Mouse (Mus musculus) hindbrain, embryonic 16.5 days (tissue): ENCODE measurements around the gene Klra17. TPM values are rescaled to one million over a fixed set of nuclear protein-coding genes. Genes with fewer than 3 reads are reported as not detected.
"Not testable (repeated sequence)": the region's sequence is repeated elsewhere in the genome, so short reads cannot be mapped to it uniquely, and the experiment has no call there.

Experiments
- ATAC-seq: fragments of 200-750 bp; cut with Nextera tagmentation; 2 replicates; pipeline ENCODE4 v1.8.0; 2017; ENCODE audit warnings: moderate TSS enrichment, moderate library complexity
- H3K27ac ChIP-seq: fragments of 300-500 bp; sonication (generic); 2 replicates; pipeline ENCODE4 v1.5.1; 2014; ENCODE audit warnings: low read depth, mild to moderate bottlenecking, control low read depth, low read length, moderate library complexity
- H3K27me3 ChIP-seq: fragments of 300-500 bp; sonication (generic); replicated peaks from 2 replicates; pipeline ENCODE4 v1.6.1; 2014; ENCODE audit warnings: low read length; ENCODE audit not compliant: control insufficient read depth, insufficient read depth
- H3K36me3 ChIP-seq: fragments of 300-500 bp; sonication (generic); 2 replicates; pipeline ENCODE4 v1.6.1; 2014; ENCODE audit warnings: mild to moderate bottlenecking, low read length, moderate library complexity, mixed read lengths; ENCODE audit not compliant: control insufficient read depth, insufficient read depth
- H3K4me1 ChIP-seq: fragments of 300-500 bp; sonication (generic); 2 replicates; pipeline ENCODE4 v1.6.1; 2014; ENCODE audit warnings: low read depth, low read length; ENCODE audit not compliant: control insufficient read depth, insufficient read depth
- H3K4me2 ChIP-seq: fragments of 300-500 bp; sonication (generic); 2 replicates; pipeline ENCODE4 v1.6.1; 2014; ENCODE audit warnings: mild to moderate bottlenecking, low read length, control low read depth, moderate library complexity
- H3K4me3 ChIP-seq: fragments of 300-500 bp; sonication (generic); 2 replicates; pipeline ENCODE4 v1.5.1; 2014; ENCODE audit warnings: mild to moderate bottlenecking, low read length, control low read depth, moderate library complexity
- H3K9ac ChIP-seq: fragments of 300-500 bp; sonication (generic); 2 replicates; pipeline ENCODE4 v1.6.1; 2014; ENCODE audit warnings: low read depth, mild to moderate bottlenecking, control low read depth, low read length, moderate library complexity
- H3K9me3 ChIP-seq: fragments of 300-500 bp; sonication (generic); 2 replicates; pipeline ENCODE4 v1.6.1; 2014; ENCODE audit warnings: mild to moderate bottlenecking, low read length, moderate library complexity; ENCODE audit not compliant: control insufficient read depth
- WGBS: fragments of 180-500 bp; shearing (Covaris S2); extraction: QIAGEN DNeasy Blood & Tissue Kit; methylation state at CpG from one replicate; pipeline ENCODE4 v1.1.7; 2014; 5-methylcytosine and 5-hydroxymethylcytosine counted together
- polyA plus RNA-seq: library from polyadenylated mRNA; unstranded; fragments of >200 nt; fragmentation: Nextera tagmentation; extraction: Ambion mirVana; gene quantifications from 2 replicates; pipeline ENCODE4 v1.2.1, GENCODE M21; 2015

The Klra17 gene
- polyA plus RNA-seq, result not detected in 2 replicates

DNA sequence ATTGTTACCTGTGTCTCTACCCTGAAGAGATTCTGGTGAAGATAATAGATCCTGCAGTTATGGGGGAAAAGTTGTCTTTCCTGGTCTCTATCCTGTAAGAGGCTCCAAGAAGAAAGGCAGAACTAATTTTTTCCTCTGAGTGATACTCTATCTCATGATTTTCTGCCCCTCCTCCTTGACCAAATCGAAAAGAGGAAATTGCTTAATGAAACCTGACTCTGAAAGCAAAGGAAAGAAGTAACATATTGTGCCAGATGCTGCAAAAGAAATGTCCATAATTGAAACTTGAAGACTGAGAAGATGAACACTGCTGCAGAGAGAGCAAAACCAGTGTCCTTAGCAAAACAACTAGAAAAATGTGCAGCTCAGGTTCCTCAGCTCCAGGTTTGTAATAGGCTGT, at the start of gene Klra17:
TSS of gene Klra17 (minus strand) at position 124 of the 400 bp plus-strand sequence.
- Histone ChIP-seq H3K36me3 (no peaks in the 10 kb centered on the region), H3K27me3 (no peaks in the 10 kb centered on the region), H3K9me3 (peaks cover 2% of the 10 kb centered on the region; the same call in 1 of the 2 replicates), H3K4me2 (no peak within 1 kb of the TSS), H3K9ac (no peak within 1 kb of the TSS), H3K27ac (no peak within 1 kb of the TSS), H3K4me3 (no peak within 1 kb of the TSS), H3K4me1 (no peaks in the 10 kb centered on the region)
- 53% methylated on average over 1 of the region's 1 CpGs for WGBS
- no peak for ATAC-seq

GRCm38 (mm10) chr6:129917476-129917946, 41.0 kb upstream of the Klra17 start, which contains the start of gene Klra5:
TSS of gene Klra5 (minus strand) at chr6:129917650.
- ATAC-seq, H3K36me3 ChIP-seq: not testable (repeated sequence)

GRCm38 (mm10) chr6:129916996-129917395, 40.5 kb upstream of the Klra17 start:
- 85% methylated on average over 1 of the region's 1 CpGs for WGBS
- Histone ChIP-seq H3K4me2 (no peak overlapping the region), H3K9me3 (peaks cover 3% of the 10 kb centered on the region), H3K9ac (no peak overlapping the region), H3K4me3 (no peak overlapping the region), H3K27ac (no peak overlapping the region), H3K36me3 (no peaks in the 10 kb centered on the region), H3K27me3 (no peaks in the 10 kb centered on the region), H3K4me1 (no peaks in the 10 kb centered on the region)
- ATAC-seq, result no peak

More at GRCm38 (mm10) chr6:129917476-129917946, 41.0 kb upstream of the Klra17 start, which contains the start of gene Klra5:
- not testable (repeated sequence) for H3K4me3 ChIP-seq, H3K27me3 ChIP-seq, H3K9ac ChIP-seq, H3K4me1 ChIP-seq, H3K9me3 ChIP-seq, H3K27ac ChIP-seq, H3K4me2 ChIP-seq

GRCm38 (mm10) chr6:129882525-129882924, 6.1 kb upstream of the Klra17 start:
- H3K27me3 ChIP-seq, result no peaks in the 10 kb centered on the region
- no peaks in the 10 kb centered on the region for H3K36me3 ChIP-seq
- 84% methylated on average over 2 of the region's 2 CpGs for WGBS
- H3K4me3 ChIP-seq, result no peak overlapping the region
- H3K4me2 ChIP-seq, result no peak overlapping the region
- ATAC-seq, result no peak
- no peak overlapping the region for H3K9ac ChIP-seq
- H3K27ac ChIP-seq, result no peak overlapping the region
- peaks cover 8% of the 10 kb centered on the region for H3K9me3 ChIP-seq
- H3K4me1 ChIP-seq, result no peaks in the 10 kb centered on the region

GRCm38 (mm10) chr6:129862349-129862748, 14.1 kb downstream of the Klra17 start, which contains the start of gene Gm17631:
TSS of gene Gm17631 (plus strand) at chr6:129862649.
- H3K9ac ChIP-seq, H3K4me3 ChIP-seq, ATAC-seq, H3K27ac ChIP-seq, H3K4me2 ChIP-seq, H3K27me3 ChIP-seq, H3K36me3 ChIP-seq, H3K4me1 ChIP-seq: not testable (repeated sequence)
- H3K9me3 ChIP-seq, result peaks cover 11% of the 10 kb centered on the region; the same call in 1 of the 2 replicates
- WGBS, result no CpG with 5 or more reads among the region's 3 CpGs

DNA sequence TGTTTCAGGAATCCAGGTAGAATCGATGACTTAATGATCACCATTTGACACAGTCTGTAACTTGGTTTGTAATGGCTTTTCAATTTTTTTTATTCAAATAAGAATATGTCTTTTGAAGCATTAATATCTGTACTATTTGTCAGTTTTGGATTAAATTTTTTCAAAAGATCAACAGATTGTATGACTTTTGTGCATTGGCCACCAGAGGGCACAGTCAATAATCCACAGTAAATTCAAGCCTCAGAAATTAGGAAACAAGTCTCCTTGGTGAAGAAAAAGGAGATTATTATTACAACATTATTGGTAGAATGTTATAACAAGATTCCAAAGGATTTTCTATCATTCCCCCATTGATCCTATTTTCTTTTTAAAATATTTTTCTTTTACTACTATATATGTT, 50.9 kb downstream of the Klra17 start:
- Histone ChIP-seq H3K4me2 (no peak overlapping the region), H3K4me1 (no peaks in the 10 kb centered on the region), H3K27ac (no peak overlapping the region), H3K9me3 (peaks cover 3% of the 10 kb centered on the region; the same call in 1 of the 2 replicates), H3K9ac (no peak overlapping the region), H3K4me3 (no peak overlapping the region), H3K27me3 (no peaks in the 10 kb centered on the region), H3K36me3 (no peaks in the 10 kb centered on the region)
- WGBS, result 85% methylated on average over 1 of the region's 1 CpGs
- ATAC-seq, result no peak

DNA sequence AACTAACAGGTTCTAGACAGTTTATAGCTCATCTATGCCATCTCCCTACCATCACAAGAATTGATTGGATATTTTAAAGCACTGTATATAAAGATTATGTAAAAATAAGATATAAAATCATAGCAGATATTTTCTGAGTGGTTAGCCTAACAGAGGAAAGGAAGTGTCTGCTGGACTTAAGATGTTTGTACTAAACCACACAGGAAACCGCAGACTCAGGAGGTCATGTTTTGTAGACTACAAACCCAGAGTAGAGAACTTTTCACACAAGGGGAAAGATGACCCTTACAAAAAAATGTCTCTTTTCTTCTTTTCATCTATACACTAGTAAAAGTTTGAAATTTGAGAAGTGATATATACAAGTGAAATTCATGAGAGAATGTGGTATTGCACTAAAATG, 52.5 kb downstream of the Klra17 start:
- 92% methylated on average over 1 of the region's 1 CpGs for WGBS
- H3K4me2 ChIP-seq, result no peak overlapping the region
- H3K27me3 ChIP-seq, result no peaks in the 10 kb centered on the region
- no peak overlapping the region for H3K4me3 ChIP-seq
- no peaks in the 10 kb centered on the region for H3K4me1 ChIP-seq
- H3K27ac ChIP-seq, result no peak overlapping the region
- no peaks in the 10 kb centered on the region for H3K36me3 ChIP-seq
- no peak for ATAC-seq
- peaks cover 9% of the 10 kb centered on the region; the same call in 1 of the 2 replicates for H3K9me3 ChIP-seq
- no peak overlapping the region for H3K9ac ChIP-seq

- Histone ChIP-seq H3K4me2 (no peak overlapping the region), H3K9ac (no peak overlapping the region), H3K27me3 (no peaks in the 10 kb centered on the region), H3K4me3 (no peak overlapping the region), H3K4me1 (no peaks in the 10 kb centered on the region), H3K9me3 (peaks cover 6% of the 10 kb centered on the region; the same call in 1 of the 2 replicates), H3K36me3 (no peaks in the 10 kb centered on the region), H3K27ac (no peak overlapping the region)
- no peak for ATAC-seq
- WGBS, result 69% methylated on average over 3 of the region's 3 CpGs
These were observed 58.7 kb downstream of the Klra17 start for GRCm38 (mm10) chr6:129817731-129818130.

- H3K27ac ChIP-seq, H3K27me3 ChIP-seq, ATAC-seq, H3K9ac ChIP-seq, H3K4me1 ChIP-seq, H3K4me2 ChIP-seq, H3K36me3 ChIP-seq, H3K9me3 ChIP-seq, H3K4me3 ChIP-seq: not testable (repeated sequence)
- WGBS, result 95% methylated on average over 3 of the region's 3 CpGs
These were observed 92.3 kb downstream of the Klra17 start, which contains the start of gene Gm156 for GRCm38 (mm10) chr6:129784170-129784569. TSS of gene Gm156 (minus strand) at chr6:129784270.
